Mouse (Mus musculus) naive thymus-derived CD4-positive, alpha-beta T cell, adult 2 months (primary cell): ENCODE data around the gene Dnajc12.
"Not testable (repeated sequence)": the region's sequence is repeated elsewhere in the genome, so short reads cannot be mapped to it uniquely, and the experiment has no call there.

ENCODE experiments used
- DNase-seq: peaks from one replicate; pipeline ENCODE4 v3.0.0-alpha.2; 2011; ENCODE audit warnings: low read depth

The Dnajc12 gene

DNA sequence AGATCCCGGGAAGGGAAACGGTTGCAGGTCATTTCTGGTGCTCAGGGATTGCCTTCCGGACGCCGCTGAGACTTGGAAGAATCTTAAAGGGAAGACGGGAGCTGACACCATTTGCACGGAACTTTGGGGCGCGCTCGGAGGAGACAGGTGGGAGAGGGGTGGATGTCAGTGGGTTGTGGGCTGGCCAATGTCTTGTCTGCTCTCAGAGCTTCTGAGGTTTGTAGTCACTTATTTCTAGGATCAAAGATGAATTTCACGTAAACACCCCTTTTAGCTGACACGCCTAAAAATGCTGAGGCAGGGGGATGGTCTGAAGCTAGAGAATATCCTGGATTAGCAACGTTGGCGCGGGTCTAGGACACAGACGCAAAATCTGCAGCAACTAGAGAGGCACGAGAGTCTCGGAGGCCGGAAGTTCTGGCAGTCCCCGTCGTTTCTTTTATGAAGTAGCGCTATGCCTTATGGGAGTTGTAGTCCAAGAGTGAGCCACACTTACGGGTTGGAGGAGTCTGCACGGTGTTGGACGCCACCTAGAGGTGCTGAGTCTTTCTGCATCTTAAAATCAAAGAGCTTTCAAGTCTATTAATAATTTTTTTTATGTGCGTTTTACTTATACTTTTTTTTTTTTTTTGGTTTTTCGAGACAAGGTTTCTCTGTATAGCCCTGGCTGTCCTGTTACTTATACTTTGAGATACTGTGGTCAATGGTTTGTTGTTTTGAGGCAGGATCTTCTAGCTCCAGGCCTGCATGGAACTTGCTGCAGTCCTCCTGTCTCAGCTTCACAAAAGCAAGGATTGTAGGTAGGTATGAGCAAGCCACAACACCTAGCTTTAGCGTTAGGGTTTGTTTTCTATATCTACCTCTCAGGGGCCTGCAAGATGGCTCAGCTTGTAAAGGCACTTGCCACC is at the start of gene Dnajc12:
Gene Dnajc12 (plus strand): TSS at position 72 of the 908 bp plus-strand sequence.
- peak; percentile 96 for DNase-seq

DNA sequence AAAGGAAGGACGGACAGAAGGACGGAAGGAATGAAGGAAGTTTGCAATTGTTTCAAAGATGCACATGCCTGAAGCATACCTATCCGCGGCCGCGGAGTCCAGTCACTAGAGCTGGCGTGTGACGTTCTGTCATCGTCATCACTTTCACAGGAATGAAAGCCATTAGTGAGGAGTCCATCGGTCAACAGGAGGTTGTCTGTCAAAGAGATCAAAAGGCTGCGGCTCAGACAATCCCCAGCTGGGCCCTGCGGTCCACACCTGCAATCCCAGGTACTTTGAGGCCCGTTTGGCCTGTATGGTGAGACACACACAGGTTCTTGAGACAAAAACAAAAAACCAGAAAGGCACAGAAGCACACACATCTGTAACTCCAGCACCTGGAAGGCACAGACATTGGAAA is 45.3 kb upstream of the Dnajc12 start:
- DNase-seq: no peak

DNA sequence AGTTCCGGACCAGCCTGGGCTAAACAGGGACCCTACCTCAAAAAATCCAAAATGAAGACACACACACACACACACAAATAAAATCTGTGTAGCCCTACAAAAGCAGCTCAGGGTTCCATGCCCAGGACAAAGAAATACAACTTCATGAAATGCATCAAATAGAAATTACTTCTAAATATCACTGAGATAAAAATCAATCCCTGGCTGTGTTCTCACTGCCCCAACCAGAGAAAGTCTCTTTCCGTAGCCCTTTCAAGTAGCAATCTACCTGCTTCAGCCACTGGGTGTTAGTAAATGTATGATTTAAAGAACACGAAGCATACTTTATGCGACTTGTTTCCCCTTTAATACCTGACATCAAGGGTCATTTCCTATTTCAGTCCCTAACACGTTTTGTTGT is 44.9 kb upstream of the Dnajc12 start:
- no peak for DNase-seq

DNA sequence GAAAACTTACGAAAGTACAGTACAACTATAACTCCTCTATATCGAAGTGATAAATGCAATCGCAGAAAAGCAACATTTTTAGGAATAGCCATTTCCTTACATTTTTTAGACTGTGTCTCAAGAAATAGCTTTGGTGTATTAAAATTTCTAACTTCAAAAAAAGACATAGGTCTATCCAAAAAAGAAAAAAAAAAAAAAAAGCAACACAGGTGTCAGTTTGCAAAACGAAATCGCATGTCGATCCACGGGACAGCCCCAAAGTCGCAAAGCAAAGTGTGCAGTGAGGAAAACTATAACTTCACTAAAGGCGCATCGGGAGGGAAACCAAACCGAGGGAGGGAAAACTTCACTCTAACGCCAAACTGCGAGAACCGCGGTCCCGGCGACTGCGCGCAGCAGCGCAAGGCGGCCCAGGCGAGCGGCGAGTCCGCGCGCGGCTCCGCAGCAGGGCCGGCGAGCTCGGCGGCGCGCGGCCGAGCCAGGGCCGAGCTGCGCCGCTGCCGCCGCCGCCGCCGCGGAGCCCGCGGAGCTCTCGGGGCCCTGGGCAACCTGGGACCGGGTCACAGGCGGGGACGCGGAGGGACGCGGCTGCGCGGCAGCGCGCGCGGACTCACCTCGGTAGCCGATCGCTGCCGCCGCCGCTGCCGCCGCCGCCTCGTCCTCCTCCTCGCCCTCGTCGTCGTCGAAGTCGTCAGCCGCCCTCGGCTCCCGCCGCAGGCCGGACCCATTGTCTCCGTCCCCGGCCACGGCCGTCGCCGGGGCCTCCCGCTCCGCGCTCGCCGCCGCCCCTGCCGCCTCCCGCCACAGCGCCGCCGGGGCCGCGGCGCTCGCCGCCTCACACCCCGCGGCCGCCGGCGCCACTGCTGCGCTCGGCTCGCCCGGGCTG is 44.0 kb upstream of the Dnajc12 start:
- DNase-seq: peak; percentile 68

DNA sequence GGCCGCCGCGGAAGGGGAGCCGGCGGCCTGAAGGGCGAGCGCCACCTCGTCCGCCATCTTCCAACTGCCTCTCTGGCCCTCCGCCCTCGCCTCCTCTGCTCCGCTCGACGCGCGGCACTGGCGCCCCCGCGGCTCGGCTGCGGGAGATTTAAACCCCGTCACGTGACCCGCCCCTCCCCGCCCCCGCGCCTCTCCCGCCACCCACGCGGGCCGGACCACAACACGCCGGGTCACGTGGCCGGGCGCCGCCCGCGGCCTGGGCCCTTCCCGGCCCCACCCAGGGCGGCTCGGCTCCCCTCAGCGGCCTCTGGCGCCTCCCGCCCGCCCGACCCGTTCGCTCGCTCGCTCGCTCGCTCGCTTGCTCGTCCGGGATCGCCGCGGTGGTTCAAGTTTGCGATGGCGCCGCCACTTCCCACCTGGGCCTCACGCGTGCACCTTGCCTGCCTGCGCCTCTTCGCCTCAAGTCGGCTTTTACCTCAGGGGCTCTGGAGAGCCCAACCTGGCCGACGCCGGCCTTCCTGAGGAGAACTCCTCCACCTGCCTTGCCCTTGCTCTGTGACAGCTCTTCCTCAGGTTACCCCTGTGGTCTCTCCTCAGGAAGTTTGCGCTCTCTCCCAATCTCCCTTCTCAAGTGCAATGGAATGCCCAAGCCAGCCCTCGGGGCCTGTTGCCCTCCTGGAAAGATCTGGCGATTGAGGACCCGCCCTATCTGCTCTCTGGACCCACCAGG is 43.2 kb upstream of the Dnajc12 start:
- DNase-seq: peak; percentile 87

DNA sequence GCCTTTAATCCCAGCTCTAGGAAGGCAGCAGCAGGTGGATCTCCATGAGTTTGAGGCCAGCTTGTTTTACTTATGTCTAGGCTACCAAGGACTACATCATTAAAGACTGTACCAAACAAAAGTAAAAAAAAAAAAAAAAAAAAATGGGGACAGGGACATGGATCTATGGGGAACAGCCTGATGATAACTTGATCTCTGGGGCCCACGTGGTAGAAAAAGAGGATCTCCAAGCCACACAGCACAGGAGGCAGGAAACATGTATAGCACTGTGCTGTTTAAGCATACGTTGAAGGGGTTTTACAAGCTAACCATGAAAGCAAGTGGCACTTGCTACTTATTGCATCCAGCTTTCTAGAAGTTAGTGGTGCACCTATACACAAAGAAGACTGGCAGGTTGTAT is 40.9 kb upstream of the Dnajc12 start:
- no peak for DNase-seq

DNA sequence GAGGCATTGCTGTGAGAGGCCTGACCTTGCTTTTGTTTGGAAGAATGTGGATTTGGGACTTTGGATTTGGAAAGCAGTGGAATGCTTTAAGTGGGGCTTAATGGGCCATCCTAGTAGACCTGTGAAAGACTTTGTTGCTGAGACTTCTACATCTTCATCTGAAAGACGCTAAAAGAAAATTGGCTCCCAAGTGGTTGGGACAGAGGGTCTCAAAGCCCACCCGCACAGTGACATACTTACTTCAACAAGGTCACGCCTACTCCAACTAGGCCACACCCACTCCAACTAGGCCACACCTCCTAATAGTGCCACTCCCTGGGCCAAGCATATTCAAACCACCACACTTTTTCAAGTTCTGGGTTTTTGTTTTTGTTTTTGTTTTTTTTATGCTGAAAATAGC is 37.5 kb upstream of the Dnajc12 start:
- DNase-seq: no peak

DNA sequence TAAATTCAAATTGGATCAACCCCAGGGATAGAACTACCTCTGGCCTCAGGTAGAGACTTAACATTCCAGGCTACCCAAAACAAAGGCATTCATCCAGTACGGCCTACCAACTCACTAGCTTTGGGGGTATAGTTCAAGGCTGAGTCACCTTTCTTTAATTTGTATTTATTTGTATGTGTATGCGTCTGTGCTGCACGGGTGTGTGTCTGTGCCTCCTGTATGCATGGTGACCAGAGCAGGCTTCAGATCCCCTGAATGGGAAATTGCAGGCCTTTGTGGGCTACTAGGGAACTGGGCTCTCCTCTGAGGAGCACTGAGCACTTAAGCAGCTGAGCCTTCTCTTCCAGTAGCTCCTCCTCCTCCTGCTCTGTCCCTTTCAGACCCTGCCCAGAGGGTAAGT is 34.0 kb upstream of the Dnajc12 start:
- no peak for DNase-seq

DNA sequence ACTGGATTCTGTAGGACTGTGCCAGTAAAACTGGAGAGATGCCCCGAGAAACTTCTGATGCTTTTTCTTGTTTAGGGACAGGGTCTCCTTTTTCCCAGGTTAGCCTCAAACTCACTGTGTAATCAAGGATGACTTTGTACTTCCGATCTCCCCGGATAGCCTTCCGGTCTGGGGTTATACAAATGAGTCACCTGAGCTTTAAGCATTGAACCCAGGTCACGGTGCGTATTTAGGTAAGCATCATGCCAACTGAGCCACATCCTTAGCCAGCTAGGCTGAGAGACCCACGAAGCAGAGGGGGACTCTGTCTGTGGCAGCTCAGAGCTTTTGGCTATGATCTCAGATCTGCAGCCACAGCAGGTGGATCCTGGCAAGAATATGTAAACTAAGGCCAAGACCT is 31.6 kb upstream of the Dnajc12 start:
- no peak for DNase-seq

DNA sequence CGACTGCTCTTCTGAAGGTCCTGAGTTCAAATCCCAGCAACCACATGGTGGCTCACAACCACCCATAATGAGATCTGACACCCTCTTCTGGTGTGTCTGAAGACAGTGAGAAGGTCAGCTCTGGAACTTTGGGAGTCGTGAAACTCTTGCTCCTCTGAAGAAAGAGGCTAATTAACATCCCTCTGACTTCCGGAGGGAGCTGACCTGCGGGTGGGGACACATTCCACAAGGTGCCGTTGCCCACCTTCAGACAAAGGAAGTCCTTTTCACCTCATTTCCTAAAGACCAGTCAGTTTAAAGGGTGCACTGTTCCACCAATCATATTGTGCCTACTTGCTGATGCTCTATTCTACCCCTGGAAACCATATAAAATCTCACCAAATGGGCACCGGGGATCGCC is 31.1 kb upstream of the Dnajc12 start:
- not testable (repeated sequence) for DNase-seq

DNA sequence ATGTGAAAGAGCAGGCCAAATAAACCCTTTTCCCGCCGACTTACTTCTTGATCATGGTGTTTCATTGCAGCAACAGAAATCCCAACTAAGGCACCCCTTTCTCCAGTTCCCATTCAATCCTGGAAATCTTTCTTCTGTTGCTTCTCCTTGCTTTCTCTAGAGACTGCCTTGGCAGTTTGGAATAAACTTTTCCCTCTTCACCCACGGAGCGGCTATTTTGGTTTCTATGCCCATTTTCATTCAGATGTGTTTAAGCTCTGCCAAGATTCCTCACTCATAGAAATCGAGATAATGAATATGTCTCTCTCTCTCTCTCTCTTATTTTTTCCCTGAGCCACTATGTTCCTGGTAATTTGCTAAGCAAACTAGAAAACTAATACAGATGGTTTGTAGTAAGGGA is 30.1 kb upstream of the Dnajc12 start:
- DNase-seq: no peak

DNA sequence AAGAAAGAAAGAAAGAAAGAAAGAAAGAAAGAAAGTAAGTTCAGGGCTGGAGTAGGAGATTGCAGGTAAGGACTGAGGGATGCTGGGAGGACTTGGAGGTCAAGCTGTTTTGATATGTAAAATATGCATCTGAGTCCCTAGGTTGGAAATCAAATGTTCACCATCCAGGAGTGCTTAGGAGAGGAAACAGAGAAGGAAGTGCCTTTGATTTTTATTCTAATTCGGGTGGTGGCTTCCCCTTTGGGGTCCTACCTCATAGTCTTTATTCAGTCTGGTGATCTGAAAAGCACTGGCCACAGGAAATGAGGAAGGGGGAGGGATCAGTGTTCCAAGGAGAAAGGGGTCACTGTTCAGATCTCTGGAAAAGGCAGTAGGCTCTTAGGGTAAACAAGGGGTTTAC is 21.7 kb upstream of the Dnajc12 start:
- DNase-seq: no peak

DNA sequence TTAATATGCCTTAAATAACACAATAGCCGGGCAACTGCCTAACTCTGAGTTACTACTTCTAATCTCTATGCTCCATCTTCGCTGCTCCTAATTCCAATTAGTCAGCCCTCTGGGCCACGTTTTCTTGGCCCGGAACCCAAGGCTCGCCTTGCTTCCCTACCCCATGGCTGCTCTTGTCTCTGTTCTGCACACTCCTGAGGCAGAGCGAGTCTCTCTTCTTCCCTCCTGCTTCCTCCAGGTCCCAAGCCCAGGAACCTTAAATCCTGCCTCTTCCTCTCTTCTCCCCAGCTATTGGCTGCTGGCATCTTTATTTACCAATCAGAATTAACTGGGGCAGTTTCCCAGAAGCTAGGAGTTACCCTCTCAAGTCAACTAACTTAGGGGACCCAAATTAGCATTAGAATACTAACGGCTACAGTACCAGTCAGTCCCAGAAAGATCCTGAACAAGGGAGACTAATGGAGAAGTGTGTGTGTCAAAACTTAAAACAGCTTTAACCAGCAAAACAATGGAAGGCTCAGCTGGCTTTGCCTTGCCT is 16.3 kb upstream of the Dnajc12 start:
- DNase-seq: no peak

DNA sequence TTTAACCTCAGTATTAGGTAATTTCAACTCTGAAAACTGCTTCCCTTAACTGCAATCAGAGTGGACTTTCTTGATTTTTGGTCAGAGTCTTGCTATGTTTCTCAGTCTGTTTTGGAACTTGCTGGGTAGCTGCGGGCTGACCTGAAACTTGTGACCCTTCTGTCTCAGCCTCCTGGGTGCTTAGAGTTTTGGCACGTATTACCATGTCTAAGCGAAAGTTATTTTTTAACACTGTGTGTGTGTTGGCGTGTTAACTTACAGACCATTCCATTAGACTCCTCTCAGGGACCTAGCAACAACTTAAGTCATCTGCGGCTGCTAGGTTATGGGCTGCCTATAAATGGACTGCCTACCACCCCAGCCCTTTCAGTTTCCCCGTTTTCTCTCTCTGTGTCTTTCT is 14.9 kb upstream of the Dnajc12 start:
- DNase-seq: no peak

DNA sequence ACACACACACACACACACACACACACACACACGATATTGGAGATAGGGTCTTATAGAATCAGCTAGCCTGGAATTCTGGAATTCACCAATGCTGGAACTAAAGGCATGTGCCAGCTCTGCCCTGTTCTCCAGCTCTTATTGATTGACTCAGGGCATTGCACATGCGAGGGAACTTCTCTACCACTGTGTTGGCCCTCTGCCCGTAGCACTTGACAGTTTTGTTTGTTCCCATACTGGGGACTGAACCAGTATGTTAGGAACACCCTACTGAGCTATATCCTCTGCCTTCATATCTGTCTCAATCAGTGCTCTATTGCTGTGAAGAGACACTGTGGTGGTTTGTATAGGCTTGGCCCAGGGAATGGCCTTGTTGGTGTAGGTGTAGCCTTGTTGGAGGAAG is 14.2 kb upstream of the Dnajc12 start:
- DNase-seq: no peak

DNA sequence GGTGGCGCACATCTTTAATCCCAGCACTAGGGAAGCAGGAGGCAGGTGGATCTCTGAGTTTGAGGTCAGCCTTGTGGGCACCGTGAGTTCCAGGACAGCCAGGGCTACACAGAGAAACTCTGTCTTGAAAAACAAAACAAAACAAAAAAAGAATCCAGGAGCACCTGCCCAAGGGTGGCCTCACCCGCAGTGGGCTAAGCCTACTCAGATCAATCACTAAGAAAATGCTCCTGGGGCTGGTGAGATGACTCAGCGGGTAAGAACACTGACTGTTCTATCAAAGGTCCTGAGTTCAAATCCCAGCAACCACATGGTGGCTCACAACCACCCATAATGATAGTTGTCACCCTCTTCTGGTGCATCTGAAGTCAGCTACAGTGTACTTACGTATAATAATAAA is 5.9 kb upstream of the Dnajc12 start:
- no peak for DNase-seq

DNA sequence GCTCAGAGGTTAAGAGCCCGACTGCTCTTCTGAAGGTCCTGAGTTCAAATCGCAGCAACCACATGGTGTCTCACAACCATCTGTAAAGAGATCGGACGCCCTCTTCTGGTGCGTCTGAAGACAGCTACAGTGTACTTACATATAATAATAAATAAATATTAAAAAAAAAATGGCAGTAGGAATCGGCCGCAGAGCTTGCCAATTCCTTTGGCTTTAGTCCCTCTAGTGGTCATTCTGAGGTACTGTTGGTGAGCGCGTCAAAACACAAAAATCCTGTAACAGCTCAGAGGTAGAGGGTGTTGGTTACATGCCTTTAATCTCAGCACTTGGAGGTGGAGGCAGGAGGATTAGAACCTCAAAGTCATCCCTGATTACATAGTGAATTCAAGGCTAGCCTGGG is 4.8 kb upstream of the Dnajc12 start:
- DNase-seq: peak; percentile 85

DNA sequence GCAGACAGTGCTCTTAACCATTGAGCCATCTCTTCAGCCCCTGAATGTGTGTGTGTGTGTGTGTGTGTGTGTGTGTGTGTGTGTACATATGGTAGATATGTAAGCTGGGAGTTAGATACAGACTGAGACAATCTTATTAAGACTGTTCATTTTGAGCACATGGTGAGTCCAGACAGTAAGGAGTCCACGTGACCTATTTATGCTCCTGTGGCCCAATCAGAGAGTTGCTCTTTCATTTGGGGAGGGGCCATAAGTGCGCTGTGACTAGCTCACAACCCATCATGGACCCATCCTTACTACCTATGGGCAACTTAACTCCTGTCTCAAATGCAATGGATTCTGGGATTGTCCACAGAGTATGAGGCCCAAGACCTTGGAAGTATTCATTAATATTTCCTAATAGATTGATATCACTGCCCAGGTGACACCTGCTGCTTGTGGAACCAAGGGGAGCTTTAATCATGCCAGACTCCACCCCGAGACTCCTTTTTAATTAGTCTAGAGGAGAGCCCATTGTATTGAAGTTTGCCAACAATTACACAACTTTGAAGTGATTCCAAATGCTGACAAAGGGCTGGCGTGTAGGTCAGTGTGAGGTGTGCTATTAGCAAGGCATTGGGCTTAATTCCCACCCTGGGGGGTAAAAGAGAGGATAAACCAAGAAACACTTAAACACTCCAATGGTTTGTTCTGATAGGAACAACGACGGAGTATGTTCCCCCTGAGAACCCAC is 3.1 kb upstream of the Dnajc12 start:
- no peak for DNase-seq

DNA sequence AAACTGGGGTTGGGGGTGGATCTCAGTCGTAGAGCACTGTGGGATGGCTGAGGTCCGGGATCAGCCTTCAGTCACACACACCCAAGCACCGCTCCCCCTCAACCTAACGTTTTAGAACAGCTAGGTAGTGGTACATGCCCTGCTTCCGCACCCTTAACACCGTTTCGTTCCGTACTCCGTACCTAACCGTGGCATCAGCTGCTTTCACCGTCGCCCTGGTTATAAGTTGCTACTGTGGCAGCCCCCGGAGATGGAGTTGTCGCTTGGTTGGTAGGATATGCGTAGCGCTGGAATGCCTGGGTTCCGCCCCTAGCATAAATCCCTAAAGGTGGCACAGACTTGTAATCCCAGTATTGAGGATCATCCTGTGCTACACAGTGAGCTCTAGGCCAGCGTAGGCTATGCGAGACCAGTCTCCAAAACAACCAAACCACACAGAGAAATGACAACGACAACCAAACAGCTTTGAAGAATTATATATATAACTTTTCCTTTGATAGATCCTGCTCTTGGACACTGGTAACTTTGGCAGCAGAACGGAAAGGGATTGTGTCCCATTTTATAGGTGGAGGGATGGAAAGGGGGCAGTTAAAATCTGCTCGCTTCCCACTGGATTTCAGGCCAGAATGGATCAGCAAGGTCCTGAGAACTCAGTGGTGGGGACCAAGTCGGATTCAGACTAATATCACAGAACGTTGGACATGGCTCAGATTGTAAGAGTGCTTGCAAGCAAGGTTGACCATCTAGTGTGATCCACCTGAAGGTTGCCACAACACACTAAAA is 554 bp upstream of the Dnajc12 start, which contains the start of gene Sirt1:
Gene Sirt1 (minus strand): TSS at position 207 of the 783 bp plus-strand sequence.
- DNase-seq: peak; percentile 64

DNA sequence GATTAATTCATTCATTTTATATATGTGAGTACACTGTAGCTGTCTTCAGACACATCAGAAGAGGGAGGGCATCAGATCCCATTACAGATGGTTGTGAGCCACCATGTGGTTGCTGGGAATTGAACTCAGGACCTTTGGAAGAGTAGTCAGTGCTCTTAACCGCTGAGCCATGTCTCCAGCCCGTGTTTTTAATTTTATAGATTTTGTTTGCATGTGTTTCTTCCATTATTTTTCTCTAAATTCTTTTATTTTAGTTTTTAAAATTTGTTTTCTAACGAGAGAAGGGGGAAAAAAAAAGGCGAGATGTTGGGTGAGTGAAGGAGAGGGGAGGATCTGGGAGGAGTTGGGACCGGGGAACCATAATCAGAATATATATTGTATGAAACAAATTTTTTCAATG is 3.7 kb downstream of the Dnajc12 start:
- not testable (repeated sequence) for DNase-seq
